Mouse (Mus musculus) Muller cell, postnatal 12 days (primary cell): ENCODE results near the gene Prss57.
"Not testable (repeated sequence)": the region's sequence is repeated elsewhere in the genome, so short reads cannot be mapped to it uniquely, and the experiment has no call there.

Experiments used
- DNase-seq: peaks from one replicate; pipeline ENCODE4 v3.0.0-alpha.2; 2015; ENCODE audit errors: inconsistent ontology term

The Prss57 gene

GRCm38 (mm10) chr10:79781956-79782355 lies 8.8 kb downstream of the Prss57 start:
- no peak for DNase-seq

DNA sequence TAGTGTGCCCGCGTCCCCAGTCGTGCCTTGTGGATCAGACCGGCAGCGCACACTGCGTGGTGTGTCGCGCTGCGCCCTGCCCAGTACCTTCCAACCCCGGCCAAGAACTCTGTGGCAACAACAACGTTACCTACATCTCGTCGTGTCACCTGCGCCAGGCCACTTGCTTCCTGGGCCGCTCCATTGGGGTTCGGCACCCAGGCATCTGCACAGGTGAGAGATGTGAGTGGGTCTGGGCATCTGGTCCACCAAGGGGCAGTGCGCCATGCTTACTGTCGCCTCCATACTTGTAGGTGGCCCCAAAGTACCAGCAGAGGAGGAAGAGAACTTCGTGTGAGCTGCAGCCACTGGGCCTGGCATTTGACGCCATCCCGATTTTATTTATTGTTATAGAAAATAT lies 9.6 kb downstream of the Prss57 start:
- no peak for DNase-seq

DNA sequence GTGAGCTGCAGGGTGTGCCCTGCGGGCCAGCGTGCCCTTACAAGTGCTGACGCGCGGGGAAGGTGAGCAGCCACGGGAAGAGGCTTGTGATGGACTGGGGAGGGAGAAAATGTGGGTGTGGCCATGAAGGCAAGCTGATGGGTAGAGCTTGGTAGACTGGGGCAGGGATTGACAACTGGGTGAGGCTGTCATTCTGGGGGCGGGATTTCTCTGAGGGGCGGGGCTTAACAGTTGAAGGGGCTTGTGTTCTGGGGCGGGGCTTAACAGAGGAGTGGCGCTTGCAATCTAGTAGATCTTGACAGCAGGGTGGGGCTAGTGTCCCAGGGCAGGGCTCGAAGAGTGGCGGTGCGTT lies 10.1 kb downstream of the Prss57 start:
- DNase-seq = no peak

DNA sequence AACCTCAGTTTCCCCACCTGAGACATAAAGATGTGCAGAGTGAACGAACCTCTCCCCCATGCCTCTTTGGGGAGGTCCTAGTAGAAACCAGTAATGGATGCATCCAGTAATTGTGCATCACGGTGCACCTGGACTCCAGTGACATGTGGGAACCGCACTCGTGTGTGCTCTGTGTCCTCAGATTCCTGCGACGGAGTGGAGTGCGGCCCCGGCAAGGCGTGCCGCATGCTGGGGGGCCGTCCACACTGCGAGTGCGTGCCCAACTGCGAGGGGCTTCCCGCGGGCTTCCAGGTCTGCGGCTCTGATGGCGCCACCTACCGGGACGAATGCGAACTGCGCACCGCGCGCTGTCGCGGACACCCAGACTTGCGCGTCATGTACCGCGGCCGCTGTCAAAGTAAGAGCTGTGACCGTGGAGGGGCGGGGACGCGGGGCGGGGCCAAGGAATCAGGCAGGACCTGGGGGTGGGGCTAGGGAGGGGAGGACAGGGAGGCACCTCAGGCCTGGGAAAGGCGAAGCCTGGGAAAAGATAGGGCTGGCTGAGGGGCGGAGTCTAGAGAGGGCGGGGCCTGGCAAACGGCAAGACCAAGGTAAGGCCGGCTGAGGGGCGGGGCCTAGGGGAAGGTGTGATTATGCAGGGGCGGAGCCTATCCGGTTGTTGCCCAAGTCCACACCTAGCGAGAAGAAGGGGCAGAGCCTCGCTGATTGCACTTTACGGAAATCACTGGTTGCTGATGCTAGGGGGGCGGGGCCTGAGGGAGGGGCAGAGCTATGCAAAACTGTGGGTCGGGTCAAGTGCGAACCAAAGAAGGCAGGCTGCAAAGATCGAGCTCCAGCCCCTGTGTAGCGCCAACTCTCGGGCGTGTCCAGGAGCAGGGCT lies 10.7 kb downstream of the Prss57 start:
- peak; percentile 99 for DNase-seq

GRCm38 (mm10) chr10:79779193-79779592 lies 11.6 kb downstream of the Prss57 start:
- DNase-seq = no peak

- peak; percentile 92 for DNase-seq
Observed at GRCm38 (mm10) chr10:79778006-79778405, 12.8 kb downstream of the Prss57 start.

DNA sequence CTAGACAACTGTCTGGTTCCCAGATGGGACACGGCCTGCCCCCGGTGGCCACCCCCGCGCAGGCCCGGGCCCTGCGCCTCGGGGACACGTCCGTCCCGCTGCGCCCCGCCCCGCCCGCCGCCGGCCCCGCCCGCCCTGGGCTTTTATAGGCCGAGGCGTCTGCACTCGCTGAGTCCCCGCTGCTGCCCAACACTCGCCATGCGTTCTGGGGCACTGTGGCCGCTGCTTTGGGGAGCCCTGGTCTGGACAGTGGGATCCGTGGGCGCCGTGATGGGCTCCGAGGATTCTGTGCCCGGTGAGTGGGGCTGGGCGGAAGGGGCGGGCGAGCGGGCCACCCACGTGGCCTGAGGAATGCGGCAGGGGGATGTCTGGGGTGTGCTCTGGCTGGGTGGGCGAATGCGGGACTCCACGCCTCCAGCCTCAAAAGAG lies 13.6 kb downstream of the Prss57 start, which contains the start of gene Fstl3:
Gene Fstl3 (plus strand): TSS at position 170 of the 429 bp plus-strand sequence.
- DNase-seq = peak; percentile 70

GRCm38 (mm10) chr10:79774486-79775279 lies 16.1 kb downstream of the Prss57 start:
- DNase-seq = no peak

- no peak for DNase-seq
Observed at GRCm38 (mm10) chr10:79773208-79773607, 17.6 kb downstream of the Prss57 start.

DNA sequence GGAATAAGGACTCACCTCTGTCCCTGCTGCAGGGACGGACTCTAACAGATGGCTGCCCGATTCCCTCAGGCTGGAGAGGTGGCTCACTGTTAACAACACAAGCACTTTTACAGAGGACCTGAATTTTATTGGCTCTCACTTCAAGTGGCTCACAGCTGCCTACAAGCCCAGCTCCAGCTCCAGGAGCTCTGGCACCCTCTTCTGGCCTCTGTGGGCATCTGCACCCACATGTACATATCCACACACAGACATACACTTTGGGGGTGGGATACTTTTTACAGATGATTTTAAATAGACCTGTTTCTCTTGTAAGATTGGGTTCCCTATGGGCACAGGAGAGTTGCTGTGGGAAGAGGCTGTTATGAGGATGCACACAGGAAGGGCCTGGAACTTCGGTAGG lies 18.4 kb downstream of the Prss57 start:
- no peak for DNase-seq

DNA sequence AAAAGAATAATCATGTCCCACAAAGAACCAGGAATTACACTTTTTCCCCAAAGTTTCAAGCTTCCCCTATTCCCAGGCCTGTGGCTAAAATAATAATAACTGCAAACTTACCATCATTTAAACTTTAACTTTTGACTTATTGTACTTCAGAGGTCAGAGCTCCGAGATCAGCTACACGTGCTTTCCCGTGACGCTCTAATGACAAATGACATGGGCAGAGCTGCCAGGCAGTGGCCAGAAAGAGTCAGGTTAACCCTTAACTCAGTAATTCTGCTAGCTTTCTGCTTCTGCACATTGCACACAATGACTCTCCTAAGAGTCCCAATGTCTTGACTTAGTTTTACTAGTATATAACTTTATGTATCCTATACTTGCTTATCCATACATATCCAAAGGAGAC lies 21.4 kb downstream of the Prss57 start:
- DNase-seq = no peak

DNA sequence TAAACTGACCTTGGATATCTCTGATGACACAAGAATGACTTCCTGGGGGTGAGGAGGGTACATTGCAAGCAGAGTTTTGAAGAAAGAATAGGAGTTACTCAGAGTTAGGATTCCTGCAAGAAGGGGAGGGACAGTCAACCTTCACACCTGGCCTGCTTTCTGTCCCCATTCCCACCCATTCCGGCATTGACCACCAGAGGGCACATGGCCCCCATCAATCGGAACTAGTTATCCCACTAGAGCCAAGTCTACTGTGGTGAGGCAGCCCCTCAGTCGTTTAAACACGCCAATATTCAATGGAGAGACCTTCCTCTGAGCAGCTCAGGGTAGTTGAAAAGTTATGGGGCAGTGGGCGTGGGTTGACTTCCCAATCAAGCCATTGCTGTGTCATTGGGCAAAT lies 22.4 kb downstream of the Prss57 start:
- peak; percentile 79 for DNase-seq

DNA sequence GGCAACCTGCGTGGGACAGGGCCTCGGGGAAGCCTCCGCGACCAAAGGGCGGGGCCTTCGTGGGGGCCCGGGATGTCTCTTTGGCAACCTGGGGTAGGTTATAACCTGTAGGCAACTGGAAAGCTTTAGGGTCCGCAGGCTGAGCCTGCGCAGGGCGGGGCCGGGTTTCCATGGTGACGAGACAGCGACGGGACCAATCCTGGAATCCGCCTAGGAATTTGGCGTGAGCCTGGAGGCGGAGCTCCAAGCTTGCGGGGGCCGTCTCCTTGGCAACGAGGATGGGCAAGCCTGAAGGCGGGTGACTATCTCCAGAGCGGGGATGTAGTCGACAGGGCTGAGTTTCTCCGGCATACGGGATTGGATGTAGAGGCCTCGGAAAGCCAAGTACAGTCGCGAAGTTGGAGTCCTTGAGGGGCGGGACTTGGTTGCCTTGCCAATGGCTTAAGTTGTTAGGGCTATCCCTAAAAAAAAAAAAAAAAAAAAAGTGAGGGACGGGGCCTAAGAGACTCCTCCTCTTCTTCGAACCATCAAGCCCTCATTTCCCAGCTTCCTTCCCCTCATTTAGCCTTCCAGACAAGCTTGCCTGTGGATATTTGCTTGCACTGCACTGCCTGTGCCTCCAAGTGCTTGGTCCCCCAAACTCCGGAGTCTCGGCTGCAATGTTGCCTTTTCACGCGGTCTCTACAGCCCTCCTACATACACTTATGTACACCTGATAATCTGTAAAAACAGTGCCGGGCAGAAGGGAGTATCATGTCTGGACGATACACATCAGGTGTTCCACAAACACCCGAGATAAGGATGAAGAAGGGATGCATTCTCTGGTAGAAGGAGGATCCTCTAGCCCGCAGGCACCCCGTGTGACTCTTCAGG lies 23.2 kb downstream of the Prss57 start:
- peak; percentile 98 for DNase-seq

- DNase-seq = peak; percentile 100
Observed at GRCm38 (mm10) chr10:79766508-79767325, 24.0 kb downstream of the Prss57 start, which contains the start of gene Rnf126. Gene Rnf126 (minus strand): TSS chr10:79766952.

- no peak for DNase-seq
Observed at GRCm38 (mm10) chr10:79766001-79766507, 24.7 kb downstream of the Prss57 start.

GRCm38 (mm10) chr10:79765228-79765745 lies 25.5 kb downstream of the Prss57 start:
- DNase-seq = no peak

DNA sequence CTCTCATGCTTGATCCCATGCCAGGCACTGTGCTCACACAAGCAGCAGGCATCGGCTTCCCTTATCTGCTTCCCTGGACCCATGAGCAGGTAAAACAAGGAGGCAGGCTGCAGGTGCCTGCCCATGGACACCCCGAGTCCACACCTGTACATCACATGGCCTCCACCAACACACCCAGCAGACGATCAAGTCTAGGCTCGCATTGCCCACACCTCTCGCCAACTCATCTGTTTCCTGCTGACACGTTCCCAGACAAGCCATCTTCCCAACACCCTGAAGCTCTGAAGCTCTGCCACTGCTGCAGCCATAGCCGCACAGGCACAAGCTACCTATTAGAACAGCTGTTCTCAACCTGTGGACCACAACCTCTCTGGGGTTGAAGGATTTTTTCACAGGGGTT lies 26.5 kb downstream of the Prss57 start:
- DNase-seq = no peak

DNA sequence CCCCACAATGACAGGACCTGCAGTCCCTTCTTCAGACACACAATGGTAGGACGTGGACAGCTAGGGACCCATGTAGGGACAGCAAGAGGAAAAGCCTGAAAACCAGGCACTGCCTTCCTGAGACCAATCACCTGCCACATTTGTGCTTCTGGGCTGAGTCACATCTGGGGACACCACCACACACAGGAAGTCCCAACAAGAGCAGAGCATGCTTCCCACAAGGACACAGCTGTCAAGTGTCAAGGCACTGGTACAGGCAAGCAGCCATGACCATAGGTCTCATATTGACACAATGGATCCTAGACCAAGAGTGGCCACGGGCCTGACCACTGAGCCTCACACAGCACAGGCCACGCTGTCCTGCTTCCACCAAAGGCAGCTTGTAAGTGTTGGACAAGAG lies 27.9 kb downstream of the Prss57 start:
- no peak for DNase-seq

DNA sequence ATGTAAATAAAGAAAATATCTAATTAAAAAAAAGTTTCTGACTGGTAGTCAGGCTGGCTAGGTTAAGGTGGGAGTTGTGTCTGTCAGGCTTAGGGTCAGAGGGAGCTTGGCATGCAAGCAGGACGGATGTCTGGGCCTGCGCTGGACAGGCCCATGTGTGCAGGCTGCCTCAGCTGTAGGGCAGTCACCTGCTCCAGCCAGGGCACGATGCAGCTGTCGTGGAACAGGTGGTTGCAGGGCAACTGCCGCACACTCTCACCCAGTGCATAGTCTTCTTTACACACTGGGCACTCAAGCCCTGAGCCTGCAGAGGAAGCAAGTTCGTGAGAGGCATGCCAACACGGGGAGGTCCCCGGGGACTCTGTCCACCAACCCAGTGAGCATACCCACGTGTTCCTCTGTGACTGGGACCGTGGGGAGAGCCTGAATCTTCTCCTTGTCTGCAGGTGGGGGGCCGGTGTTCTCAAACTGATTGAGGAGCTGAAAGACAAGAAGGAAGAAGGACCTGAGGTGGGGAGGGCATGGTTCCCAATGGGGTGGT lies 30.1 kb downstream of the Prss57 start:
- no peak for DNase-seq

- not testable (repeated sequence) for DNase-seq
Observed at GRCm38 (mm10) chr10:79759675-79760074, 31.1 kb downstream of the Prss57 start.
